Mouse (Mus musculus) lung, adult 2 months (tissue): ENCODE results near the gene Med19. TPM values are rescaled to one million over a fixed set of nuclear protein-coding genes. Genes with fewer than 3 reads are reported as not detected.
A peak's percentile ranks its signal among the peaks of the same experiment; 100 is the strongest.

Experiments
- DNase-seq: peaks from one replicate; pipeline ENCODE4 v3.0.0; 2022
- H3K4me1 ChIP-seq: fragments of 200-500 bp; 2 replicates; pipeline ENCODE4 v1.6.1; 2011; ENCODE audit warnings: low read length; ENCODE audit not compliant: control insufficient read depth, insufficient read depth
- H3K4me3 ChIP-seq: fragments of 200-500 bp; replicated peaks from 2 replicates; pipeline ENCODE3; 2011; ENCODE audit warnings: low read depth, mild to moderate bottlenecking, control low read depth, low read length; ENCODE audit errors: extremely low read depth
- CTCF ChIP-seq: fragments of 200-500 bp; IDR thresholded peaks from 2 replicates; pipeline ENCODE4 v1.5.1; 2011; ENCODE audit warnings: mild to moderate bottlenecking, low read length, control low read depth; ENCODE audit not compliant: insufficient read depth
- POLR2A ChIP-seq: fragments of 200-500 bp; IDR thresholded peaks from 2 replicates; pipeline ENCODE4 v1.6.1; 2011; ENCODE audit warnings: low read depth, mild to moderate bottlenecking, control low read depth, low read length, borderline replicate concordance; ENCODE audit errors: extremely low read depth
- WGBS: fragments of 180-500 bp; shearing (Covaris S2); methylation state at CpG from one replicate; pipeline ENCODE4 v1.1.7; 2018; 5-methylcytosine and 5-hydroxymethylcytosine counted together
- polyA plus RNA-seq: library from polyadenylated mRNA; depleted of rRNA; stranded (reverse); fragments of >200 nt; gene quantifications from 2 replicates; pipeline ENCODE4 v1.2.3, GENCODE M21; 2012; rRNA removed

Med19 gene
- polyA plus RNA-seq, 1 experiment = 8.9 TPM

GRCm38 (mm10) chr2:84731206-84731605 lies 53.0 kb downstream of the Med19 start:
- TF ChIP-seq POLR2A = no peak
- no peak for TF ChIP-seq CTCF
- 78% methylated on average over 3 of the region's 3 CpGs for WGBS
- no peak for DNase-seq
- Histone ChIP-seq H3K4me3 (no peak overlapping the region), H3K4me1 (0 out of 2 replicates have a peak, but pooled peaks cover 2% of the 10 kb centered on the region)

DNA sequence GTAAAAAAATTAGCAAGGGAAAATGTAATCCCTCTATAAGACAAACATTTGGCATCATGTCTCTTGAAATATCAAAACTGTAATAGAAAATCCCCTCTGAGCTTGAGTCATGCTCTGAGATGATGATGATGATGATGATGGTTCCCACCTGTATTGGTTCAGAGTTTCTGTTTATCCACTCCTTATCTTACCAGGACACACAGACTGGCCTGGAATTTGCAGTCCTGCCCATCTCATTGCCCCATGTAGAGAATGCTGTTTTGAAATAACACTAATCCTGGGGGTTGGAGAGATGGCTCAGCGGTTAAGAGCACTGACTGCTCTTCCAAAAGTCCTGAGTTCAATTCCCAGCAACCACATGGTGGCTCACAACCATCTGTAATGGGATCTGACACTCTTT lies 54.2 kb downstream of the Med19 start:
- Histone ChIP-seq H3K4me1 (no peaks in the 10 kb centered on the region; the same call in 1 of the 2 replicates), H3K4me3 (no peak overlapping the region)
- DNase-seq = no peak
- TF ChIP-seq POLR2A = no peak
- no peak for TF ChIP-seq CTCF
- WGBS = 79% methylated on average over 1 of the region's 1 CpGs

GRCm38 (mm10) chr2:84733579-84734300 lies 55.5 kb downstream of the Med19 start, which contains the start of gene Ypel4:
Gene Ypel4, plus strand, starts transcription at chr2:84734058.
- WGBS = 2% methylated on average over 8 of the region's 8 CpGs
- H3K4me3 ChIP-seq = peak within 1 kb of the TSS; percentile 10
- TF ChIP-seq POLR2A (no peak), CTCF (no peak)
- no peaks in the 10 kb centered on the region; the same call in 1 of the 2 replicates for H3K4me1 ChIP-seq
- DNase-seq = peak; percentile 14

- 2% methylated on average over 11 of the region's 11 CpGs for WGBS
- Histone ChIP-seq H3K4me1 (no peaks in the 10 kb centered on the region; the same call in 1 of the 2 replicates), H3K4me3 (peak overlapping the region; percentile 10)
- TF ChIP-seq CTCF (no peak), POLR2A (no peak)
- DNase-seq = no peak
These were observed 56.2 kb downstream of the Med19 start for GRCm38 (mm10) chr2:84734351-84734864.

DNA sequence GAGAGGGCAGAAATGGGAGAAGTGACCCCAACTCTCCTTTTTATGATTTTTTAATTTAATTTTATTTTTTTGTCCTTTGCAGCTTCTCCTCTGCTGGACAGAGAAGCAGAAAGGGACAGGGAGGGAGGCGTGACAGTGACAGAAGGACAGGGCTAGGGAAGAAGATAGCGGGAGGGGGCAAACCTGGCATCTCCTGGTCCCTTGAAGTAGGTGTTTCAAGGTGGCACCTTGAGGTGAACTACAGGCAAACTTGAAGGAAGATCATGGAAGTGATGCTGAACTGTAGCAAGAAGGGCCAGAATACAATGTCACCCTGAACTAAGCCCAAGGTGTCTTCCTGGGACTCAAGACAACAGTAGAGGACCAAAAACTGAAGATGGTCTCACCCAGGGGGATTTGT lies 56.7 kb downstream of the Med19 start:
- 12% methylated on average over 2 of the region's 2 CpGs for WGBS
- no peak overlapping the region for H3K4me3 ChIP-seq
- no peaks in the 10 kb centered on the region; the same call in 1 of the 2 replicates for H3K4me1 ChIP-seq
- no peak for TF ChIP-seq POLR2A
- no peak for TF ChIP-seq CTCF
- no peak for DNase-seq

GRCm38 (mm10) chr2:84735346-84735920 lies 57.2 kb downstream of the Med19 start:
- WGBS = 17% methylated on average over 7 of the region's 7 CpGs

GRCm38 (mm10) chr2:84736312-84737161 lies 58.3 kb downstream of the Med19 start:
- WGBS = 7% methylated on average over 27 of the region's 27 CpGs
- no peak for DNase-seq
- no peak overlapping the region for H3K4me3 ChIP-seq
- TF ChIP-seq POLR2A (no peak), CTCF (no peak)
- no peaks in the 10 kb centered on the region; the same call in 1 of the 2 replicates for H3K4me1 ChIP-seq

More at GRCm38 (mm10) chr2:84735346-84735920, 57.2 kb downstream of the Med19 start:
- TF ChIP-seq CTCF (no peak), POLR2A (no peak)
- Histone ChIP-seq H3K4me1 (no peaks in the 10 kb centered on the region; the same call in 1 of the 2 replicates), H3K4me3 (no peak overlapping the region)
- DNase-seq = no peak

DNA sequence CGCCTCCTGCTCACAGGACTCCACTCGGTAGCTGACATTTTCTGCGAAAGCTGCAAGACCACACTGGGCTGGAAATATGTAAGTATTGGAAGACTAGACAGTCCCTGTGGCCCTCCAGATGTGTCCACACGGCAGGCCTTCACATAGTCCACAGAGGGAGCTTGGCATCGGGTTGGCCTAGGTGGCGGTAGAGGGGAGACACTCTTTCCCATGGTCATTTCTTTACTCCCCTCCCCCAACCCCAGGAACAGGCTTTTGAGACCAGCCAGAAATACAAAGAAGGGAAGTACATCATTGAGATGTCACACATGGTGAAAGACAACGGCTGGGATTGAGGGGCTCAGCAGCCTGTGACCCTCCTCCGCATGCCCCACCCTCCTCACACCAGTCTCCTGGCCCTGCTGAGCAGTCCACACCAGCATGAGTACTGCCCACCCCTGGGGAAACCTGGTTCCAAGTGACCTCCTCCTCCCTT lies 59.3 kb downstream of the Med19 start:
- Histone ChIP-seq H3K4me1 (peaks cover 2% of the 10 kb centered on the region; the same call in 1 of the 2 replicates), H3K4me3 (no peak overlapping the region)
- WGBS = 11% methylated on average over 8 of the region's 8 CpGs
- no peak for DNase-seq
- TF ChIP-seq CTCF (no peak), POLR2A (no peak)

Other genes starting within 250 kb of the Med19 start
- gene Tfpi, start 201.6 kb upstream of the Med19 start, polyA plus RNA-seq = 6.2 and 10.5 TPM in 2 replicates
- 86.2 and 130 TPM in 2 replicates for gene Ctnnd1, start 27.6 kb upstream of the Med19 start, polyA plus RNA-seq
- gene Btbd18, start 19.3 kb upstream of the Med19 start, polyA plus RNA-seq = 0.05 TPM in 1 of 2 replicates, not detected in the other
- gene Selenoh, start 7.6 kb upstream of the Med19 start, polyA plus RNA-seq = 40.4 and 51.7 TPM in 2 replicates
- gene Gm28635, start 361 bp upstream of the Med19 start, polyA plus RNA-seq = not detected in 2 replicates
- 41.8 and 57.7 TPM in 2 replicates for gene Tmx2, start 738 bp downstream of the Med19 start, polyA plus RNA-seq
- gene Zdhhc5, start 36.8 kb downstream of the Med19 start, polyA plus RNA-seq = 34.6 and 41.4 TPM in 2 replicates
- gene Clp1, start 48.9 kb downstream of the Med19 start, polyA plus RNA-seq = 6.0 and 10.3 TPM in 2 replicates
- 1.6 and 2.0 TPM in 2 replicates for gene Ypel4, start 55.7 kb downstream of the Med19 start, polyA plus RNA-seq
- 1.8 and 4.1 TPM in 2 replicates for gene Gm19426, start 65.3 kb downstream of the Med19 start, polyA plus RNA-seq
- 822 and 853 TPM in 2 replicates for gene Serping1, start 97.0 kb downstream of the Med19 start, polyA plus RNA-seq
- gene Ube2l6, start 120.4 kb downstream of the Med19 start, polyA plus RNA-seq = 45.0 and 47.0 TPM in 2 replicates
- 3.5 TPM in 1 of 2 replicates, not detected in the other for gene Smtnl1, start 144.2 kb downstream of the Med19 start, polyA plus RNA-seq
- gene Timm10, start 148.6 kb downstream of the Med19 start, polyA plus RNA-seq = 20.2 and 25.1 TPM in 2 replicates
- gene Slc43a1, start 160.4 kb downstream of the Med19 start, polyA plus RNA-seq = 3.9 and 7.5 TPM in 2 replicates
- gene Rtn4rl2, start 208.3 kb downstream of the Med19 start, polyA plus RNA-seq = 2.7 and 9.7 TPM in 2 replicates